Mouse (Mus musculus) sigmoid colon, adult 10 weeks (tissue): ENCODE data around the gene Gm13941. TPM values are rescaled to one million over a fixed set of nuclear protein-coding genes. Genes with fewer than 3 reads are reported as not detected.

ENCODE experiments used
- polyA plus RNA-seq: library from polyadenylated mRNA; stranded (reverse); fragments of 350-450 nt; fragmentation: Illumina TruSeq; extraction: RNeasy Lipid Tissue Mini Kit (QIAGEN cat#74804); gene quantifications from one replicate; pipeline ENCODE4 v1.2.3, GENCODE M21; 2014; ENCODE audit warnings: low read depth, low replicate concordance

Gene Gm13941
- polyA plus RNA-seq, result not detected

GRCm38 (mm10) chr2:111105882-111106281, at the start of gene Gm13941:
Gene Gm13941 (minus strand): TSS chr2:111105982.

GRCm38 (mm10) chr2:111152836-111153235, 47.1 kb upstream of the Gm13941 start, which contains the start of gene Gm15130:
Gene Gm15130 (minus strand): TSS chr2:111152936.

Other genes starting within 250 kb of the Gm13941 start
- gene Ano3, start 155.1 kb downstream of the Gm13941 start, polyA plus RNA-seq, result 0.22 TPM
- gene Gm15130, start 47.0 kb upstream of the Gm13941 start, polyA plus RNA-seq, result not detected
- not detected for gene 4930430A15Rik, start 123.6 kb upstream of the Gm13941 start, polyA plus RNA-seq
- not detected for gene Olfr1275, start 129.3 kb upstream of the Gm13941 start, polyA plus RNA-seq
- gene Olfr1276, start 148.5 kb upstream of the Gm13941 start, polyA plus RNA-seq, result not detected
- gene Olfr1277, start 168.1 kb upstream of the Gm13941 start, polyA plus RNA-seq, result not detected
- gene Olfr1278, start 184.2 kb upstream of the Gm13941 start, polyA plus RNA-seq, result not detected
- not detected for gene Olfr1279, start 194.7 kb upstream of the Gm13941 start, polyA plus RNA-seq
- gene Olfr1280, start 208.0 kb upstream of the Gm13941 start, polyA plus RNA-seq, result not detected
- not detected for gene Olfr1281, start 220.5 kb upstream of the Gm13941 start, polyA plus RNA-seq
- gene Olfr1282, start 230.1 kb upstream of the Gm13941 start, polyA plus RNA-seq, result not detected